Mouse (Mus musculus): ENCODE results near the gene Ptpa.

The Ptpa gene

DNA sequence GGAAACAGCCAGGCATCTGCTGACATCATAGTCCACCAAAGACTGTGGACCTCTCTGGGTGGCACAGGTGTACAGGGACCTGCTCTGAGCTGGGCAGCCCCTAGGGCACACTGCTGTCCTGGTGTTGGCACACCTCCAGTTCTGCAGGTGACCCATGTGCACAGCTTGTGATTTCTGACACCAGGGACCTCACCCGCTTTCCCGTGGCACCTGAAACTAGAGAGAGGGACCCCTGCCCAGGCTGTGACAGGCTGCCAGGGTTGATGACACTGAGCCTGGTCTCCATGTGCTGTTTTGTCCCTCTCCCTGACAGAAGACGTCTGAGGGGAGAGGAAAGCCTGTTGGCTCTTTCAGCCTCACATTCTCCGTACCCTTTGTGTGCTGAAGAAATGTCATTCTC lies 22.0 kb downstream of the Ptpa start:
- DNase-seq (ENCODE audit: low spot score in 2 of 2): no peak

GRCm38 (mm10) chr2:30439631-30440030 lies 23.8 kb downstream of the Ptpa start:
- no peak for DNase-seq (ENCODE audit: low spot score in 2 of 2)

GRCm38 (mm10) chr2:30440211-30440700 lies 24.4 kb downstream of the Ptpa start:
- no peak for DNase-seq (ENCODE audit: low spot score in 2 of 2)

GRCm38 (mm10) chr2:30440701-30441517 lies 25.1 kb downstream of the Ptpa start:
- peak; percentile 55 to 85 for DNase-seq (ENCODE audit: low spot score in 2 of 2)

- DNase-seq (ENCODE audit: low spot score in 2 of 2): peak; percentile 23 to 38
Observed at GRCm38 (mm10) chr2:30441518-30442497, 26.0 kb downstream of the Ptpa start.

DNA sequence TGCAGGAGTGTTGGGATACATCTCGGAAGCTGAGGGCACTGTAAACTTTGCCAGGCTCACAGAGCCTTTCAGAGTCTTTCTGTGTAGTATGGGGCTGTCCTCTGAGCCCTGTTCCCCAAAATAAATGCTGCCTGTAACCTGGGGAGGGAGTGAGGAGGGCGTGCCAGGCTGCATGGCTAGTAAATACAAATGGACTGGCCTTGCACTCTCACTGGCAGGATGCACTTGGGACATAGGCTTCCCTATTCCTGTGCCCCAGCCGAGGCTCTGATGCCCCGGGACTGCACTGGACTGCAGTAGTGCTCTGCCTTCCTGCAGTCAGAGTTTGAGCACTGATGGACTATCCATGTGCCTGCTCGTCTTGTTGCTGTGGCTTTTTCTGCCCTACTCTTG lies 26.7 kb downstream of the Ptpa start:
- no peak for DNase-seq (ENCODE audit: low spot score in 2 of 2)

GRCm38 (mm10) chr2:30443281-30443680 lies 27.4 kb downstream of the Ptpa start:
- DNase-seq (ENCODE audit: low spot score in 2 of 2): no peak

- no peak for DNase-seq (ENCODE audit: low spot score in 2 of 2)
Observed at GRCm38 (mm10) chr2:30444006-30444405, 28.2 kb downstream of the Ptpa start.

GRCm38 (mm10) chr2:30444450-30444849 lies 28.6 kb downstream of the Ptpa start:
- no peak for DNase-seq (ENCODE audit: low spot score in 2 of 2)

- no peak for DNase-seq (ENCODE audit: low spot score in 2 of 2)
Observed at GRCm38 (mm10) chr2:30445312-30445711, 29.5 kb downstream of the Ptpa start.

DNA sequence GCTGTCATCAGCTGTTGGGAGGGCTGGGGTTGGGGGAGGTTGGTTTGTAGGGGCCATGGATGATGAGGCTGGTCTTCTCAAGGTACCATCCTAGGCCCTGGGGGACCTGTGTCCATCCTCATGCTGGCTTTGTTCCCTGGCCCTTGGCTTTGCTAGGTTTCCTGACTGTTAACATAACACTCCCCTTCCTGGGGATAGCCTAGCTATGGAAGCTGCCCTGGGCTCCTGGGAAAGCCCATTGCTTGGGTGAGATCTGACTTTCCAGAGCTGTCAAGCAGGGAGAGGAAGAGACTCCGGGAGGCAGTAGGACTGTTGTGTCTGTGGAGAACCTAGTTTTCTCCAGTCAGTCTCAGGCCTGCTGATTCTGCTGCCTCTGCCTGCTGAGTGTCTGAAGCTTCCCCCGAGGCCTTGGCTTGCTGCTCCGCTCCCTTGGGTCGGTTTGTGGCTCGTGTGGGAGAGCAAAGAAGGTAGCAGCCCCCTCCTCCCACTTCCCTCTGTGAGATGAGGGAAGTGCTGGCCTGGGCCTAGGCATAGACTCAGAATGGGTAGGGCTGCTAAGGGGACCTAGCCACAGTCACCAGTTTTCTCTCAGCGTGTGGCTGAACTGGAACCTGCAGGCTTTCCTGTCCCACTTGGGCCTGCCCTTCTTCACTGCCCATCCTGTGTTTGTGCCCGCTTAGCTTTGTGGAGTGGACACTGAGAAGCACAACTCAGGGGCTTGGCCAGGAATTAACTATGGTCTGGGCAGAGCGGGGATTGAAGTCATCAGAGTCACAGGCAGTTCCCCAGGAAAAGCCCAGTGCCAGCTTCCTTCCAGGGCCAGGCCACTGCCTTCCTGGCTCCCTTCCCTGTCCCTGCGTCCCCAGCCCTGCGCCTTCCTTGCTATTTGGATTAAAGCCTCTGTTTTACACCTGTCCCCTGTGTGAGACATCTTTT lies 31.3 kb downstream of the Ptpa start:
- DNase-seq (ENCODE audit: low spot score in 2 of 2): no peak

DNA sequence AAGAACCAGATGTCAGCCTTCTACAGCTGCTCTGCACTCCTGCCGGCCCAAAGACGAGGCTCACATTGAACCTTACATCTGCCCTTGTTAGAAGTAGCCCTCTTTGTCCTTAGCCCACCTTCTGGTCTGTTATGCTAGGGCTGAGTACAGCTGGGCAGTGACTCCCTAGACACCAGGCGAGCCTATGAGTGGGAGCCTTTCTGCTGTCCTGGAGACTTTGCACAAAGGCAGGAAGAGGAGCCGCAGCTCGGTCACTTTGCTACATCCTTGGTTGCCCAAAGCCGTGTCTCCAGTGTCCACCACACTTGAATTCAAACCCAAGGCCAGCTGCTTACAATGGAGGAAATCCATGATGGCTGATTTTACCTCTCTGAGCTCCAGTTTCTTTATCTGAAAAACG lies 32.5 kb downstream of the Ptpa start:
- no peak for DNase-seq (ENCODE audit: low spot score in 2 of 2)

- DNase-seq (ENCODE audit: low spot score in 2 of 2): no peak
Observed at GRCm38 (mm10) chr2:30450530-30450929, 34.7 kb downstream of the Ptpa start.

DNA sequence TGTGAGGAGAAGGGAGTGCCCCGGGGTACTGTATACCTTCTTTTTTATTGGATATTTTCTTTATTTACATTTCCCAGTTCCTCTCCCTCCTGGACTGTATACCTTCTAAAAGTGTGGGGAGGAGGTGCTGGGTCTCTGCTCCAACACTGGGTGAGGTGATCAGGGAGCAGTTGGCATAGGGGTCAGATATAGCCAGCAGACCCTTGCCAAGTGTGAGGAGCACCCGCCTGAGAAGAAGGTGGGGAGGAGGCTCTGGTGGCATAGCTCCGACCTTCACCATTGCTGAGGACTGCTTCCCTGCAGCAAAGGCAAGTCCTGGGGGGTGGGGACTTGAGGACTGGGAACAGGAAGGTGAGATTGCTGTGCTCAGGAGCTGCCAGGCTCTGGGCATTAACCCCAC lies 35.7 kb downstream of the Ptpa start:
- no peak for DNase-seq (ENCODE audit: low spot score in 2 of 2)

DNA sequence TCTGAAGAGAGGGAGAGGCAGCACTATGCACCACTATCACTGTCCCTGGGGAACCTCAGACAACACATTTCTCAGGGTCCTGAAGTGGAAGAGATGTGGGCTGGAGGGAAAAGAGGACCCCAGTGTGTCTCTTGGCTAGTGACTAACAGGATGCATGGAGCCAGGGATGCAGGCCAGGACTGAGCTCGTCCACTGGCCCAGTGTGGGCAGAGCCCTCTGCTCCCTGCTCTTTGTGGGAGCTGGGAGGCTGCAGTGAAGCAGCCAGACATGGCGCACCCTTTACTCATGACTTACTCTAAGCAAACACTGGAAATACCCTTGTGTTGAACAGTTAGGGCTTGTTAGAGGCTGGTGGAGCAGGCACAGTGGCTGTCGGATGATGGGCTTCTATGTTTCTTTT lies 37.7 kb downstream of the Ptpa start:
- DNase-seq (ENCODE audit: low spot score in 2 of 2): no peak

DNA sequence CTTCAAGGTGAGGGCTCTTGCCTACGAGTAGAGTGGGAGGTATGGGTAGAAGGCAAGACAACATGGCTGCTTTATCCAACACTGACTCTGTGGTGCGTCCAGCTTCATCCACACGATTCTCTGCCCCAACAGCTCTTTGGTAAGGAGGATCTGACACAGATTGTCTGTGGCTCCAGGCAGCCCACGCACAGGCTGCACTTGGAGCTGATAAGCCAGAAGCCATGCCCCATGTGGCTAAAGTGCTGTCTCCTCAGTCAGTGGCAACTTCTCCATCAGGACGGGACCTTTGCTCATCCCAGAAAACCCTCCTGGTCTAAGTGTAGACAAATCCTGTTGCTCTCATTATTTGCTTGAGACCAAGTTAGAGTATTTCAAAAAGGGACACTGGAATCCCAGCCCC lies 38.7 kb downstream of the Ptpa start:
- no peak for DNase-seq (ENCODE audit: low spot score in 2 of 2)

GRCm38 (mm10) chr2:30456104-30456980 lies 40.5 kb downstream of the Ptpa start:
- no peak for DNase-seq (ENCODE audit: low spot score in 2 of 2)

GRCm38 (mm10) chr2:30458349-30458748 lies 42.5 kb downstream of the Ptpa start:
- no peak for DNase-seq (ENCODE audit: low spot score in 2 of 2)

GRCm38 (mm10) chr2:30459241-30459640 lies 43.4 kb downstream of the Ptpa start:
- DNase-seq (ENCODE audit: low spot score in 2 of 2): no peak

DNA sequence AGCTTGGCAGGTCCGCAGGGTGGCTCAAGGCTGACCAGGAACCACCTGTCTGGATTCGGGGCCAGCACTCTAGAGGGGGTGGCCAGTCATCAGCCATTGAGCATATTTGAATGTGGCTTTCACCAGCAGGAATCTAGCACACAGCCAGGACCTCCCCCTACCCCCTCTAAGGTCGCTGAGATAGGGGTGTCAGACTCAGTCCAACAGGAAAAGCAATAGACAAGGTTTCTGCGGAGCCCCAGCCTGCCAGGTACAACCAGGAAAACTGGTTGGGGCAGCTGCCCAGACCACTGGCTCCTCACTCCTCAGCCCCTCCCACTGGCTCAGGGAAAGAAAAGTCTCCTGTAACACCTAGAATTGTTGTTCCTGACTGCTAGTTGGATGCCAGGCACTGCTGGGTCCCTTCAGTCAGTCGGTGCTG lies 47.5 kb downstream of the Ptpa start:
- DNase-seq (ENCODE audit: low spot score in 2 of 2): no peak

Data from thymus, postnatal 10 days (tissue).